Mouse (Mus musculus) cerebellum, adult 9-11 months (tissue): ENCODE data around the gene Etfa.

Source experiments
- DNase-seq: peaks from one replicate; pipeline ENCODE4 v3.0.0; 2022

Etfa gene

DNA sequence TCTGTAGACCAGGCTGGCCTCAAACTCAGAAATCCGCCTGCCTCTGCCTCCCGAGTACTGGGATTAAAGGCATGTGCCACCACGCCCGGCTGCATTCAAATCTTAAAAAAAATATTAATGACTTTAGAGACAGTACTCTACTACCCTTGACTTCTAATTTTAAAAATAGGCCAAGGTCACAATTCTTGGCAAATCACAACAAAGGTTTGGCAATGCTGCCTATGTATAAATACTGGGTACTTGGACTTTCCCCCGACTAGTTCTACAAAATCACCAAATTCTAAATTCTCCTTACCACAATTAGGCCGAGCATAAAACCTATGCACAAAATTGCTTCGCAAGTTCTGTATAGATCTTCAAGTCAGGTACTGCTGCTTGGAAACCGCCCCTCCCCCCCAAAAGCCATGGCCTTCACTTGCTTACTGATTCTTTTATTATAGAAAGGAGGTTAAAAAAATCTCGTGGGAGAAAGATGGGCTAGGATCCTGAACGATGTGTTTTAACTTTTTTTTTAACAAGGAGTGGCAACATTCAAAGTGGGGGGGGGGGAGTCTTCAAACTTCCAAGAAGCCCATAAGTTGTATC is 1.3 kb downstream of the Etfa start:
- no peak for DNase-seq

DNA sequence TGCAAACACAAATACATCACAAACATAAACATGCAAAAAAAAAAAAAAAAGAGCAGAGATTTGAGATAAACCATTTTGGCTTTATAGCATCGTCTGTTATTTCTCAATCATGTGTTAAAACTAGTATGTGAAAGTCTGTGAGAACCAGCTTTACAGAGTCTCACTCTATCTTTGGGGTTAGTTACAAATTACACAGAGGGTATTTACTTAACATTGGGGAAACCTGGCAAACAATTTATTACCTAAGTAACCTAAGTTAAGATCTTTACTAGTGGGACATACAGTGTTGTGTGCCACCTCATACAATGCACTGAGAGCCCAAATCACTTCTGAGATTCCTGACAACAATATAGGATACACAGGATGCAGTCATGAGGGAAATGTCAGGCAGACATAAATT is 2.3 kb downstream of the Etfa start:
- no peak for DNase-seq

DNA sequence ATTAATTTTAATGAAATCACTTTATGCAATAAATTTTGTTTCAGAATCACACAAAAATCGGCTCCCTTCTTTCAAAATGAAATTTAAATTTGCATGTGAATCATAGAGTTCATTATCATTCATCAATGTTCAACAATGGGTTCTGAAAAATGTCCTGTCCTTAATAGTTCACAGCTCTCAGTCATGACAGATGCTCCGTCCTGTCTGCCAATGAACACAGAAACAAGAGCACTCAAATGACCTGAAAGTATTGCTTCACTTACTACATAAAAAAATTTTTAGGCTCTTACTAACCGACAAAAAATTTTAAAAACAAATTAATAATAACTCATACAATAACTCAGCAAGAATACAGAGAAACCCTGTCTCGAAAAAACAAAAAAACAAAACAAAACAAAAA is 3.3 kb downstream of the Etfa start:
- DNase-seq = no peak

- no peak for DNase-seq
These were observed 4.1 kb downstream of the Etfa start for GRCm38 (mm10) chr9:55507922-55508321.

- DNase-seq = no peak
These were observed 29.9 kb downstream of the Etfa start for GRCm38 (mm10) chr9:55482116-55482515.

DNA sequence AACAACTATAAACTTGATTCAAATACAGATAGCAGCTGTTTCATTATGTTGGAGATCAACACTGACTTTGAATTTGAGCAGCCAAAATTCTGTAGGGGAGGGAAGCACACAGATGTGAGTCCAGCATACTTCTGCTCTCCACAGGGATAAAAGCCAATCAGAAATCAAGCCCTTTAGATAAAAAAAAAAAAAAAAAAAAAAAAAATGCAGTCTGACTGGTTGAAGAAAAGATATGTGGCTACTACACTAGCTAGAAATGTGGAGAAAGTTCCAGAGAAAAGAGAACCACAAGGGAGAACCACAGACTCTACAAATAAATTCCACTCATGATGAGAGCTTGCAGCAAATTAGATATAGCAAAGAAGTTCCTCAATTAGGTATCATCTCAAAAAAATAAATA is 33.3 kb downstream of the Etfa start:
- no peak for DNase-seq

GRCm38 (mm10) chr9:55476084-55476483 is 36.0 kb downstream of the Etfa start:
- no peak for DNase-seq

- DNase-seq = no peak
These were observed 43.6 kb downstream of the Etfa start for GRCm38 (mm10) chr9:55468397-55468796.

DNA sequence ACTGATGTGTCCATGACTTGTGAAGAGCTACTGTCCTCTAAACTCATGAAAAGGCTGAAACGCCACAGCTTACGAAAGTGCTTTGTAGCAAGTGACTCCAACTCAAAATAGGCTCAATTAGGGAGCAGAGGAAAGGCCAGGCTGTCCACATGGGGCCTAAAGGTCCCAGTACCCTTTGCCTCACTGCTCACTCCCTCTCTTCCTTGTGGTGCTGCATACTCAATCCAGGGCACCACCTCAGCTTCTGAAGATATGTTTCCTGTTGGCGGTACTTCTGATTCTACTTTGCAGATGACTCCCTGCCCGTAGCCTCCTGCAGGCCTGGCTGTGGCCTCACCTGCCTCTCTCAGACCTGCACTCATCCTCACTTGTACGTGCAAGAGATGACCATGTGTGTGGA is 58.7 kb downstream of the Etfa start:
- no peak for DNase-seq

DNA sequence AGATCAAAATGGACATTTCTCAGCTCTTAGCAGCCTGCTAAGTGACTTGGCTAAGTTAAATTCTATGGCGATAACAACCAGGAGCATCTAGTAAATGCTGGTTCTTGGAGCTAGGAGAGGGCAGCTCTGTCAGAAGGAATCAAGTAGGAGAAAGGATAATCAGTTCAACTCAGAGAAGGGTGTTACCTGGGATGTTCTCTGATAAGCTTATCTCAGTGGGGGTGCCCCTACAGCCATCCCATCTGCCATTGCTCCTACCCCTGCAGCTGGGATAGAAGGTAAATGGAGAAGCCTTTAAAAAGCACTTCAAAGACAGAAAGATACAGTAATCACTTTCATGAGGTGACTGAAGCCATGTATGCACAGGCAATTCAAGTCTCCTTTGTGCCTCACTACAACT is 59.1 kb downstream of the Etfa start:
- DNase-seq = no peak

- no peak for DNase-seq
These were observed 60.6 kb downstream of the Etfa start for GRCm38 (mm10) chr9:55451426-55451825.

GRCm38 (mm10) chr9:55450035-55450434 is 62.0 kb downstream of the Etfa start:
- DNase-seq = no peak

DNA sequence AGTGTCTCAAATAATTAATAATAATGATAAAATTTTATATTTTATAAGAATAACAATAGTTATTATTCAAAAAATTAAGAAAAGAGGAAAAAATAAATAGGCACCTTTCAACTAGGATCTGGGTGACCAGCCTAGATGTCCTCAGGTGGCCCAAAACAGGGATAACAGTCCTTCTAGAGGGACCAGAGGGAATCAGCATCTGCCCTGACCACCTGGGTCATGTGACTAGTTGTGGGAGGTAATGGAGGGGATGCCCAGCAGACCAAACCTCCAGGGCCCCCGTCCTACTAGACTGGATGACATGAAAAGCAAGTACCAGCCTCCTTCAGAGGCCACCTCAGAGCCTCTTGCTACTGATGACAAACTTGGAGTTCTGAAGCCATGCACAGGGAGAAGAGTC is 62.9 kb downstream of the Etfa start:
- no peak for DNase-seq

- no peak for DNase-seq
These were observed 64.5 kb downstream of the Etfa start for GRCm38 (mm10) chr9:55447509-55447908.

- no peak for DNase-seq
These were observed 72.8 kb downstream of the Etfa start for GRCm38 (mm10) chr9:55439206-55439780.

- no peak for DNase-seq
These were observed 73.6 kb downstream of the Etfa start for GRCm38 (mm10) chr9:55438433-55438832.

DNA sequence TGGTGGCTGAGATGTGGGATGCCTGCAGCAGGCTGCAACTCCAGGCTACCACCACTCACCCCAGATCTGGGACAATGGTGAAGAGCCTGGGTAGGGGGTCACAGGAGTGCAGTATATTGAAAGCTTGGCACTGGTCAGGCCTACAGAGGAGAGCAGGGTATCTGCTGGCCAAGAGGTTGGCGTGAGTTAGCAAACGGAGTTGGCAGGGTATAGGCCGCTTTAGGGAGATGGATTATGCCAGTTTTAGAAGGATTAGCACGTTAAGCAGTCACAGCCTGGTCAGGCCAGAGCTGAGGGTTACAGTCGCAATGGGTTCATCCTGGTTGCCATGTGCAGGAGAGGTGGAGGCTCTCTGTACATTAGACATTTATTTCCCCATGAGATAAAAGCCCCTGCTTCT is 78.2 kb downstream of the Etfa start:
- DNase-seq = no peak

- no peak for DNase-seq
These were observed 79.4 kb downstream of the Etfa start for GRCm38 (mm10) chr9:55432306-55433289.

GRCm38 (mm10) chr9:55430133-55430532 is 81.9 kb downstream of the Etfa start:
- no peak for DNase-seq

DNA sequence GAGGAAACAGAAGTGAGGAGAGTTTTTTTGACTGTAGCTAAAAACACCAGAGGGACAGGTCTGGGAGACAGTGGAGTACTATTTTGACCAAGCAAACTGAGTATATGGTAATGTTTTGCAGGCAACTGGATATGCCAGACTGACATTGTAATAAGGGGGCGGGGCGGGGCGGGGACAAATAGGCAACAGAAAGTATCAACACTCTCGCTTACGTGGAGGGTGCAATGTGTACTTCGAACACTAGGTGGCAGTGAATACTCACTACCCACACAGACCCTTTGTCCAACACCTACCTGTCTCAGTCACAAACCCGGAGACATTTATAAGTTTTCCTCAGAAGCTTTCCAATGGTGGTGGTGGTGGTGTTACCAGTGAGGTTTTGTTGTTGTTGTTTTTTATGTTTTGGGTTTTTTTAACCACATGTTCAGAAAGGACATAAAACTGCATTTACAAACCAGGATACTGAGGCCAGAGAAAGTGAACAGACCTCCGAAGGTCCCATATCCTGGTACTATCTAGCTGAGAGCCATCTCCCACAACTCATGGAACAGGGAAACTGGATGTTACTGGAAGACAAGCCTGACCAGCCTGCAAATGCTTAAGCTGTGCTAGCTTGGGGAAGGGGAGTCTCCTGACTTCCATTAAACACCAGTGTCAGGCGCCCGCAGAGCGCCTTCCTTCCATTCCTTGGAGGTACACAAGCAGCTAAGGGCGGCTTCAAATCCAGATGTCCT is 82.6 kb downstream of the Etfa start:
- DNase-seq = peak; percentile 73

DNA sequence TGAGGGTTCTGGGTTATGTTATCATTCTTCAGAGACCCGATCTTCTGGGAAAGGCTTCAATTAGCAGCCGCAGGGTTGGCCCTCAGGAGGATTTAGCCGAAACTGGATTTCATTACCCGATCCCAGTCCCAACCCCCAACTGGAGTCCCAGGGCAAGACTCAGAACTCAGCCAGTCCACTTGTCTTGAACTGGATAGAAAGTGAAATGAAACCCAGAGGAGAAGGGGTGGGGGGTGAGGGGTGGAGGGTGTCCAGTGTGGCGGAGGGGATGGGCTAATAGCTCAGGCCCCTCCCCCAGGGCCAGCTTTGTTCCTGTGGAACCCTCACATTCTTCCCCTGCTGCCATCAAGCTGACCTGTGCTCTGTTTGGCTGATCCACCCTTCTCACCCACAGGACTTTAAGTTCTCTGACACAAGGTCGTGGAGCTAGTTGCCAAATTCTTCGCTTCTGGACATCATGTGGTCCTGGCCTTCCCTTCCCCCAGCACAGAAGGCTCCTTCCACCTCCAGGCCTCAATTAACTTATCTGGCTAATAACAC is 86.7 kb downstream of the Etfa start:
- DNase-seq = no peak

DNA sequence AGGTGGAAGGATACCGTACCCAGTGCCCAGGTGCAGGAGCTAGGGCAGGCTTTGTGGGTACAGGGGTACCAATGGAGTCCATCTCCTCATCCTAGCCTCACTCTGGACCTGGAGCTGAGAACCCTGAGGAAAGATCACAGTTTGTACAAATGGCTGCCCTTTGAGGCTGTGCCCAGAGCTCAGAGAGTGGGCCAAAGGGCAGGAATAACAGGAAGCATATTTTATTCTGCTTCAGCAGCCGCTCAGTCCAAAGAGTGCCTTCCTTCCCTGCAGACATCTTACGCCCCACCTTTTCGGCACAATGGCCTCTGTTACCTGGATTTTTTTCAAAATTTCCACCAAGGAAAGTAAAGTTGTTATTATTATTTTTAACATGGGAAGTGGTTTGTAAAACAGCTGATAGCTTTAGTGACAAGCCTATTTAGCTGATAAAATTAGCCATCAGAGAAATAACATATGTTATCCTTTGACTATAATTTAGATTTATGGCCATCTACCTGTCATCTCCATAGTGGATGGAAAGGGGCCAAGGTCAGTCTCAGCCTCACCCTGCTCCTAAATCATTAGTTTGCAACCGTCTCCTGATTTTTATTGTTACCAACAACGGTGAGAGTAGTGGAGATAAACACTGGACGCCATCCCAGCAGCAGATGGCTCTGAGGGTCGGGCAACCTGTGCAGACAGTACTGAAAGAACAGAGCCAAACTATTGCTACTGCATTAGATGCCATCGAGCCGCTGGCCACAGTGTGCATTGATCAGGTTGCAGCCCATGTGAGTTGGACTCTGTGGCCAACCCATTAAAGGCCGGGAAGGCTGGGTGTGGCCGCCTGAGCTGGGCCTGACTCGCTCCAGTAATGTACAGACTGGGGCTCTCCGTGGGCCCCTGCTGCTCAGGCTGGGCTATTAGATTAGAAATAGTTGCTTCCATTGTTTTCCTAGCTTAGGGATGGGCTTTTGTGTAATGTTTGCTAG is 88.3 kb downstream of the Etfa start:
- peak; percentile 72 for DNase-seq
